Mouse (Mus musculus): ENCODE measurements around the gene Togaram1.

DNA sequence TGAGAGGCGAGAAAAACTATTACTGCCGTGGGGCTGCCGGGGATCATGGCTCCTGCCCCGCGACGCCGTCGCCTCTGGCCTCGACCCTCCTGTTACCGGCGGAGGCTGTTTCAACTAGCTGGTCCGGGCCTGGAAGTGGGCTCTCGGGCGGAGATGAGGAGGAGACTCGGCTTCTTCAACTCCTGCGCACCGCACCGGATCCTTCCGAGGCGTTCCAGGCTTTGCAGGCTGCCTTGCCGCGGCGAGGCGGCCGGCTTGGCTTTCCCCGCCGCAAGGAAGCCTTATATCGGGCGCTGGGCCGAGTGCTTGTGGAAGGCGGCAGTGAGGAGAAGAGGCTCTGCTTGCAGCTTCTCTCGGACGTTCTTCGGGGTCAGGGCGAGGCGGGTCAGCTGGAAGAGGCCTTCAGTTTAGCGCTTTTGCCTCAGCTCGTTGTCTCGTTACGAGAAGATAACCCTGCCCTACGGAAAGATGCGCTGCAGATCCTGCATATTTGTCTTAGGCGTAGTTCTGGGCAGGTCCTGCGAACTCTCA, 562 bp downstream of the Togaram1 start:
- TF ChIP-seq GATA1 (IDR thresholded peaks at IDR 0.05; ENCODE audit: borderline replicate concordance, low read length) (no peak), FLI1 (IDR thresholded peaks at IDR 0.05; ENCODE audit: low read length) (no peak)
